Mouse (Mus musculus) ES-E14 (cell line): ENCODE measurements around the gene Cab39.

Experiments used
- MAFK ChIP-seq: IDR thresholded peaks from 2 replicates; pipeline ENCODE4 v1.6.1; 2014; ENCODE audit warnings: mild to moderate bottlenecking, low read depth, low read length, inconsistent platforms; ENCODE audit not compliant: insufficient read depth
- ZC3H11A ChIP-seq: IDR thresholded peaks from 2 replicates; pipeline ENCODE4 v1.6.1; 2012; ENCODE audit warnings: low read depth, mild to moderate bottlenecking, inconsistent platforms, low read length, borderline replicate concordance

DNA sequence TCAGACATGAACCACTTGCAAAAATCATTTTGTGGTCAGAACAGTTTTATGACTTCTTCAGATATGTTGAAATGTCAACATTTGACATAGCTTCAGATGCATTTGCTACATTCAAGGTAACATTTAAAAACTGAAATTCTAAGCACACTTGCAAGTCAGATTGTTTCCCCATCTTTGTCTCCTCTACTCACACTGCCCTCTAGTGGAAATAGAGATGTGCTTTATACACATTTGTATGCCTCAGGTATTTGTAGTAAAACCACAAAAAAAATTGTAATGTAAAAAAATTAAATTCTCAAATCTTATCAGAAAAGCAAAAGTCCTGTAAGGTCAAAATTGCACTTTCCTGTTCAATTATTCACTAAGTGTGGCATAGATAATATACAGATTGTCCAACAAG lies 49.0 kb downstream of the Cab39 start:
- TF ChIP-seq ZC3H11A = no peak
- no peak for TF ChIP-seq MAFK
